8 mouse cellular contexts compared by ENCODE assay signal in genomic region chr6:108709131-108709470, GRCm38 (mm10). TPM values are rescaled to one million over a fixed set of nuclear protein-coding genes. Genes with fewer than 3 reads are reported as not detected.
DNase-seq lines count a peak whose midpoint lies in the region; ATAC-seq and TF ChIP-seq lines count a peak whose summit lies in the region.

No protein-coding gene starts in this region.

- peak overlapping the region; percentile 27; the same call in 1 of the 2 replicates for H3K9ac ChIP-seq in lung, embryonic 14.5 days
- H3K9ac ChIP-seq in forebrain, embryonic 12.5 days = peak overlapping the region; percentile 43
- no peak overlapping the region for H3K9ac ChIP-seq in intestine, postnatal 0 days (ENCODE audit: low read depth, low read length)
- peak overlapping the region; percentile 59 for H3K9ac ChIP-seq in neural tube, embryonic 15.5 days (replicated peaks)

- WGBS in lung, embryonic 14.5 days = 6% methylated on average over 9 of the region's 9 CpGs
- 21% methylated on average over 9 of the region's 9 CpGs for WGBS in forebrain, embryonic 12.5 days
- 9% methylated on average over 9 of the region's 9 CpGs for WGBS in intestine, postnatal 0 days
- 14% methylated on average over 9 of the region's 9 CpGs for WGBS in neural tube, embryonic 15.5 days

- H3K36me3 ChIP-seq in lung, embryonic 14.5 days (ENCODE audit: insufficient read depth) = no peaks in the 10 kb centered on the region
- no peaks in the 10 kb centered on the region for H3K36me3 ChIP-seq in forebrain, embryonic 12.5 days (replicated peaks)
- H3K36me3 ChIP-seq in intestine, postnatal 0 days (ENCODE audit: control insufficient read depth, insufficient read depth) = no peaks in the 10 kb centered on the region
- H3K36me3 ChIP-seq in neural tube, embryonic 15.5 days = no peaks in the 10 kb centered on the region

- no peak overlapping the region for H3K27ac ChIP-seq in lung, embryonic 14.5 days (ENCODE audit: low read depth)
- no peak overlapping the region for H3K27ac ChIP-seq in forebrain, embryonic 12.5 days
- 0 out of 2 replicates have a peak overlapping the region, but pooled peaks have one; percentile 65 for H3K27ac ChIP-seq in intestine, postnatal 0 days (ENCODE audit: low read depth, low read length)
- peak overlapping the region; percentile 79; the same call in 1 of the 2 replicates for H3K27ac ChIP-seq in neural tube, embryonic 15.5 days (replicated peaks)

- no peaks in the 10 kb centered on the region; the same call in 1 of the 2 replicates for H3K4me1 ChIP-seq in lung, embryonic 14.5 days (ENCODE audit: insufficient read depth)
- peaks cover 13% of the 10 kb centered on the region for H3K4me1 ChIP-seq in forebrain, embryonic 12.5 days
- 0 out of 2 replicates have a peak, but pooled peaks cover 6% of the 10 kb centered on the region for H3K4me1 ChIP-seq in intestine, postnatal 0 days (replicated peaks; ENCODE audit: control insufficient read depth, insufficient read depth, low read length)
- H3K4me1 ChIP-seq in neural tube, embryonic 15.5 days = peaks cover 15% of the 10 kb centered on the region

- H3K4me3 ChIP-seq in lung, embryonic 14.5 days (ENCODE audit: low read depth, low read length) = peak overlapping the region; percentile 25
- peak overlapping the region; percentile 40 for H3K4me3 ChIP-seq in forebrain, embryonic 12.5 days (replicated peaks)
- H3K4me3 ChIP-seq in intestine, postnatal 0 days (ENCODE audit: low read depth, low read length) = peak overlapping the region; percentile 31
- H3K4me3 ChIP-seq in neural tube, embryonic 15.5 days (replicated peaks) = peak overlapping the region; percentile 50

- DNase-seq in lung, embryonic 14.5 days = no peak
- no peak for DNase-seq in lung, postnatal 36 days
- DNase-seq in Muller cell, postnatal 12 days (ENCODE audit: inconsistent ontology term) = no peak
- no peak for DNase-seq in right cerebral cortex, postnatal 10 days (ENCODE audit: low spot score in 2 of 2)
- no peak for DNase-seq in urinary bladder, postnatal 10 days (ENCODE audit: low spot score)

- no peak for ATAC-seq in lung, embryonic 14.5 days (ENCODE audit: insufficient read depth)
- no peak for ATAC-seq in forebrain, embryonic 12.5 days (ENCODE audit: low FRiP score)
- ATAC-seq in intestine, postnatal 0 days = no peak
- ATAC-seq in neural tube, embryonic 15.5 days (ENCODE audit: low FRiP score) = no peak; the same call in 1 of the 2 replicates

- TF ChIP-seq CTCF in lung, embryonic 14.5 days (IDR thresholded peaks at IDR 0.05; ENCODE audit: low read depth) = no peak
- no peak for TF ChIP-seq CTCF in intestine, postnatal 0 days (IDR thresholded peaks at IDR 0.05; ENCODE audit: low read depth)

- no peaks in the 10 kb centered on the region for H3K9me3 ChIP-seq in lung, embryonic 14.5 days (ENCODE audit: low read depth, low read length)
- no peaks in the 10 kb centered on the region for H3K9me3 ChIP-seq in forebrain, embryonic 12.5 days
- no peaks in the 10 kb centered on the region for H3K9me3 ChIP-seq in intestine, postnatal 0 days (ENCODE audit: control insufficient read depth)
- no peaks in the 10 kb centered on the region for H3K9me3 ChIP-seq in neural tube, embryonic 15.5 days (replicated peaks)

- H3K4me2 ChIP-seq in lung, embryonic 14.5 days = peak overlapping the region; percentile 83
- peak overlapping the region; percentile 76 for H3K4me2 ChIP-seq in forebrain, embryonic 12.5 days
- peak overlapping the region; percentile 72 for H3K4me2 ChIP-seq in intestine, postnatal 0 days (replicated peaks; ENCODE audit: low read depth)
- peak overlapping the region; percentile 99 for H3K4me2 ChIP-seq in neural tube, embryonic 15.5 days

- no peaks in the 10 kb centered on the region for H3K27me3 ChIP-seq in lung, embryonic 14.5 days (ENCODE audit: insufficient read depth, low read length)
- peaks cover 25% of the 10 kb centered on the region; the same call in 1 of the 2 replicates for H3K27me3 ChIP-seq in forebrain, embryonic 12.5 days
- H3K27me3 ChIP-seq in intestine, postnatal 0 days (replicated peaks; ENCODE audit: control insufficient read depth, insufficient read depth, low read length) = no peaks in the 10 kb centered on the region
- H3K27me3 ChIP-seq in neural tube, embryonic 15.5 days (replicated peaks) = peaks cover 4% of the 10 kb centered on the region; the same call in 1 of the 2 replicates

RNA-seq across cellular contexts. Expression of gene Bhlhe40, which starts 48.7 kb away (rescaled TPM):
- polyA plus RNA-seq in lung, embryonic 14.5 days (2014; fragmentation: Nextera tagmentation; extraction: Ambion mirVana) = 8.8 and 12.1 TPM in 2 replicates
- 7.8 and 9.9 TPM in 2 replicates for polyA plus RNA-seq in forebrain, embryonic 12.5 days (2016; fragmentation: Nextera tagmentation; extraction: Ambion mirVana)
- 78.9 and 90.2 TPM in 2 replicates for polyA plus RNA-seq in intestine, postnatal 0 days (2015; fragmentation: Nextera tagmentation; extraction: Ambion mirVana)
- polyA plus RNA-seq in neural tube, embryonic 15.5 days (2015; fragmentation: Nextera tagmentation; extraction: Ambion mirVana) = 5.3 and 8.5 TPM in 2 replicates

Comparison
In these comparisons a context has a peak if more than half of its experiments do, and no peak if none do; other contexts are left out.
1. H3K27ac ChIP-seq: peak in intestine, postnatal 0 days (single experiment) and neural tube, embryonic 15.5 days (single experiment); none in lung, embryonic 14.5 days (single experiment) and forebrain, embryonic 12.5 days (single experiment).
2. Peak in every context shown above with its lines, with median percentiles within 50 percentile points of each other: H3K4me2 ChIP-seq and H3K4me3 ChIP-seq.